Mouse (Mus musculus) C2C12 (cell line): Measurements from ENCODE around the gene Hsd17b6. TPM values are rescaled to one million over a fixed set of nuclear protein-coding genes. Genes with fewer than 3 reads are reported as not detected.

ENCODE experiments used
- H3K27me3 ChIP-seq: one replicate; pipeline ENCODE4 v1.6.1; 2011; ENCODE audit not compliant: control insufficient read depth, insufficient read depth, insufficient read length
- H3K36me3 ChIP-seq: one replicate; pipeline ENCODE4 v1.6.1; 2011; ENCODE audit not compliant: control insufficient read depth, insufficient read depth
- H3K4me3 ChIP-seq: one replicate; pipeline ENCODE4 v1.5.1; 2011; ENCODE audit warnings: mild to moderate bottlenecking, control low read depth; ENCODE audit not compliant: poor library complexity, insufficient read depth, severe bottlenecking
- H3K79me2 ChIP-seq: one replicate; pipeline ENCODE4 v1.6.1; 2011; ENCODE audit not compliant: control insufficient read depth, insufficient read depth
- H3K79me3 ChIP-seq: one replicate; pipeline ENCODE4 v1.6.1; 2011; ENCODE audit warnings: low read depth, control low read depth
- H3ac ChIP-seq: one replicate; pipeline ENCODE3; 2011; ENCODE audit warnings: low read depth; ENCODE audit not compliant: control insufficient read depth, insufficient read length
- CEBPB ChIP-seq: IDR thresholded peaks from one replicate; pipeline ENCODE4 v1.6.1; 2011; ENCODE audit warnings: low read depth, mild to moderate bottlenecking, control low read depth, moderate library complexity
- CTCF ChIP-seq: IDR thresholded peaks from one replicate; pipeline ENCODE4 v1.5.1; 2011; ENCODE audit not compliant: control insufficient read depth, insufficient read depth, insufficient read length
- FOSL1 ChIP-seq: IDR thresholded peaks from one replicate; pipeline ENCODE4 v1.8.0; 2011; ENCODE audit warnings: mild to moderate bottlenecking, low read length; ENCODE audit not compliant: poor library complexity, insufficient read depth, severe bottlenecking
- MAX ChIP-seq: IDR thresholded peaks from one replicate; pipeline ENCODE4 v1.6.1; 2011; ENCODE audit warnings: mild to moderate bottlenecking, control low read depth
- MYOD1 ChIP-seq: IDR thresholded peaks from one replicate; pipeline ENCODE4 v1.6.1; 2011; ENCODE audit warnings: low read depth; ENCODE audit not compliant: control insufficient read depth, insufficient read length
- MYOG ChIP-seq: IDR thresholded peaks from one replicate; pipeline ENCODE4 v1.6.1; 2011; ENCODE audit not compliant: control insufficient read depth, insufficient read length; ENCODE audit errors: extremely low read depth
- USF1 ChIP-seq: IDR thresholded peaks from one replicate; pipeline ENCODE4 v1.6.1; 2011; ENCODE audit warnings: low read depth, mild to moderate bottlenecking, control low read depth, moderate library complexity
- polyA plus RNA-seq: library from polyadenylated mRNA; unstranded; fragments of >200 nt; fragmentation: generic; extraction: Trizol; gene quantifications from one replicate; pipeline ENCODE4 v1.2.1, GENCODE M21; 2012; ENCODE audit warnings: missing spikeins

Gene Hsd17b6
- polyA plus RNA-seq, 1 experiment = not detected

GRCm38 (mm10) chr10:127974062-127974461 is 33.3 kb downstream of the Hsd17b6 start:
- no peak for TF ChIP-seq USF1
- peak; percentile 72 for TF ChIP-seq MYOD1
- TF ChIP-seq FOSL1 = no peak
- TF ChIP-seq MYOG = no peak
- Histone ChIP-seq H3K79me2 (no peaks in the 10 kb centered on the region), H3K4me3 (no peak overlapping the region), H3K79me3 (no peaks in the 10 kb centered on the region), H3K27me3 (peaks cover 7% of the 10 kb centered on the region), H3ac (no peak overlapping the region), H3K36me3 (no peaks in the 10 kb centered on the region)

GRCm38 (mm10) chr10:127971135-127971534 is 36.3 kb downstream of the Hsd17b6 start:
- Histone ChIP-seq H3K79me3 (no peaks in the 10 kb centered on the region), H3K4me3 (no peak overlapping the region)

GRCm38 (mm10) chr10:127970359-127970831 is 37.0 kb downstream of the Hsd17b6 start:
- Histone ChIP-seq H3K36me3 (no peaks in the 10 kb centered on the region), H3K4me3 (no peak overlapping the region), H3K79me2 (no peaks in the 10 kb centered on the region), H3ac (no peak overlapping the region), H3K79me3 (no peaks in the 10 kb centered on the region), H3K27me3 (no peaks in the 10 kb centered on the region)
- no peak for TF ChIP-seq MAX
- no peak for TF ChIP-seq CEBPB
- no peak for TF ChIP-seq USF1
- no peak for TF ChIP-seq MYOG
- no peak for TF ChIP-seq FOSL1
- TF ChIP-seq CTCF = no peak
- no peak for TF ChIP-seq MYOD1

More at GRCm38 (mm10) chr10:127971135-127971534, 36.3 kb downstream of the Hsd17b6 start:
- Histone ChIP-seq H3K36me3 (no peaks in the 10 kb centered on the region), H3K79me2 (no peaks in the 10 kb centered on the region), H3ac (no peak overlapping the region), H3K27me3 (no peaks in the 10 kb centered on the region)
- TF ChIP-seq MAX (no peak), USF1 (no peak), CTCF (no peak), CEBPB (no peak), FOSL1 (no peak), MYOG (no peak)

GRCm38 (mm10) chr10:127969820-127970219 is 37.6 kb downstream of the Hsd17b6 start:
- no peak for TF ChIP-seq MYOD1
- TF ChIP-seq CEBPB = no peak
- TF ChIP-seq CTCF = no peak
- TF ChIP-seq USF1 = no peak
- TF ChIP-seq MYOG = no peak
- TF ChIP-seq MAX = no peak
- no peak for TF ChIP-seq FOSL1
- Histone ChIP-seq H3K4me3 (no peak overlapping the region), H3K79me3 (no peaks in the 10 kb centered on the region), H3K27me3 (no peaks in the 10 kb centered on the region), H3K79me2 (no peaks in the 10 kb centered on the region), H3K36me3 (no peaks in the 10 kb centered on the region), H3ac (no peak overlapping the region)

GRCm38 (mm10) chr10:127966506-127966905 is 40.9 kb downstream of the Hsd17b6 start:
- Histone ChIP-seq H3K27me3 (no peaks in the 10 kb centered on the region), H3K79me2 (no peaks in the 10 kb centered on the region), H3K36me3 (no peaks in the 10 kb centered on the region), H3K79me3 (no peaks in the 10 kb centered on the region), H3K4me3 (no peak overlapping the region), H3ac (no peak overlapping the region)
- TF ChIP-seq MYOG = no peak
- no peak for TF ChIP-seq FOSL1
- no peak for TF ChIP-seq USF1
- TF ChIP-seq CEBPB = no peak
- TF ChIP-seq MAX = no peak
- TF ChIP-seq CTCF = no peak
- no peak for TF ChIP-seq MYOD1

- Histone ChIP-seq H3K79me2 (no peaks in the 10 kb centered on the region), H3K27me3 (no peaks in the 10 kb centered on the region), H3K79me3 (no peaks in the 10 kb centered on the region), H3K4me3 (no peak overlapping the region), H3K36me3 (no peaks in the 10 kb centered on the region), H3ac (no peak overlapping the region)
- TF ChIP-seq CTCF = no peak
- TF ChIP-seq MYOG = no peak
- TF ChIP-seq FOSL1 = no peak
- no peak for TF ChIP-seq USF1
- TF ChIP-seq MAX = no peak
- TF ChIP-seq MYOD1 = no peak
- TF ChIP-seq CEBPB = no peak
Measured at GRCm38 (mm10) chr10:127964004-127964403, 43.4 kb downstream of the Hsd17b6 start.
